Mouse (Mus musculus): ENCODE data around the gene Muc5ac.

Gene Muc5ac

GRCm38 (mm10) chr7:141817355-141818075 is 28.7 kb downstream of the Muc5ac start:
- Histone ChIP-seq H3K4me3 (replicated peaks; ENCODE audit: low read length) (no peak overlapping the region), H3K9me3 (ENCODE audit: low read length) (no peaks in the 10 kb centered on the region; the same call in 1 of the 2 replicates), H3K4me1 (replicated peaks; ENCODE audit: low read depth, low read length) (no peaks in the 10 kb centered on the region), H3K27me3 (ENCODE audit: insufficient read depth, low read length) (no peaks in the 10 kb centered on the region; the same call in 1 of the 2 replicates), H3K36me3 (ENCODE audit: insufficient read depth, low read length) (no peaks in the 10 kb centered on the region)
- TF ChIP-seq NANOG (IDR thresholded peaks at IDR 0.05; ENCODE audit: borderline replicate concordance, low read length) = no peak
- TF ChIP-seq CTCF (conservative IDR thresholded peaks at IDR 0.05; ENCODE audit: low read length) = no peak
- no peak for TF ChIP-seq POU5F1 (IDR thresholded peaks at IDR 0.05; ENCODE audit: borderline replicate concordance, low read length)

- no peaks in the 10 kb centered on the region for H3K4me1 ChIP-seq (replicated peaks; ENCODE audit: low read depth, low read length)
- H3K36me3 ChIP-seq (ENCODE audit: insufficient read depth, low read length) = no peaks in the 10 kb centered on the region
- H3K27me3 ChIP-seq (ENCODE audit: insufficient read depth, low read length) = no peaks in the 10 kb centered on the region; the same call in 1 of the 2 replicates
- TF ChIP-seq NANOG (IDR thresholded peaks at IDR 0.05; ENCODE audit: borderline replicate concordance, low read length) = no peak
- TF ChIP-seq POU5F1 (IDR thresholded peaks at IDR 0.05; ENCODE audit: borderline replicate concordance, low read length) = no peak
- no peak for TF ChIP-seq CTCF (conservative IDR thresholded peaks at IDR 0.05; ENCODE audit: low read length)
- H3K9me3 ChIP-seq (ENCODE audit: low read length) = no peaks in the 10 kb centered on the region; the same call in 1 of the 2 replicates
- H3K4me3 ChIP-seq (replicated peaks; ENCODE audit: low read length) = no peak overlapping the region
Measured at GRCm38 (mm10) chr7:141818267-141818666, 29.5 kb downstream of the Muc5ac start.

GRCm38 (mm10) chr7:141822582-141823261 is 34.0 kb downstream of the Muc5ac start:
- no peak for TF ChIP-seq NANOG (IDR thresholded peaks at IDR 0.05; ENCODE audit: borderline replicate concordance, low read length)
- Histone ChIP-seq H3K9me3 (ENCODE audit: low read length) (no peaks in the 10 kb centered on the region), H3K4me1 (replicated peaks; ENCODE audit: low read depth, low read length) (no peaks in the 10 kb centered on the region), H3K36me3 (ENCODE audit: insufficient read depth, low read length) (no peaks in the 10 kb centered on the region), H3K4me3 (replicated peaks; ENCODE audit: low read length) (no peak overlapping the region), H3K27me3 (ENCODE audit: insufficient read depth, low read length) (no peaks in the 10 kb centered on the region)

GRCm38 (mm10) chr7:141823699-141824098 is 34.9 kb downstream of the Muc5ac start:
- no peak for TF ChIP-seq CTCF (conservative IDR thresholded peaks at IDR 0.05; ENCODE audit: low read length)
- no peak for TF ChIP-seq POU5F1 (IDR thresholded peaks at IDR 0.05; ENCODE audit: borderline replicate concordance, low read length)
- TF ChIP-seq NANOG (IDR thresholded peaks at IDR 0.05; ENCODE audit: borderline replicate concordance, low read length) = no peak
- Histone ChIP-seq H3K4me1 (replicated peaks; ENCODE audit: low read depth, low read length) (no peaks in the 10 kb centered on the region), H3K4me3 (replicated peaks; ENCODE audit: low read length) (no peak overlapping the region), H3K27me3 (ENCODE audit: insufficient read depth, low read length) (no peaks in the 10 kb centered on the region), H3K9me3 (ENCODE audit: low read length) (no peaks in the 10 kb centered on the region), H3K36me3 (ENCODE audit: insufficient read depth, low read length) (no peaks in the 10 kb centered on the region)

GRCm38 (mm10) chr7:141824398-141824797 is 35.6 kb downstream of the Muc5ac start:
- H3K4me1 ChIP-seq (replicated peaks; ENCODE audit: low read depth, low read length) = no peaks in the 10 kb centered on the region
- TF ChIP-seq NANOG (IDR thresholded peaks at IDR 0.05; ENCODE audit: borderline replicate concordance, low read length) (no peak), POU5F1 (IDR thresholded peaks at IDR 0.05; ENCODE audit: borderline replicate concordance, low read length) (no peak), CTCF (conservative IDR thresholded peaks at IDR 0.05; ENCODE audit: low read length) (no peak)
- H3K9me3 ChIP-seq (ENCODE audit: low read length) = no peaks in the 10 kb centered on the region
- no peaks in the 10 kb centered on the region for H3K36me3 ChIP-seq (ENCODE audit: insufficient read depth, low read length)
- H3K4me3 ChIP-seq (replicated peaks; ENCODE audit: low read length) = no peak overlapping the region
- no peaks in the 10 kb centered on the region for H3K27me3 ChIP-seq (ENCODE audit: insufficient read depth, low read length)

GRCm38 (mm10) chr7:141835941-141836340 is 47.2 kb downstream of the Muc5ac start:
- no peak overlapping the region for H3K4me3 ChIP-seq (replicated peaks; ENCODE audit: low read length)
- H3K36me3 ChIP-seq (ENCODE audit: insufficient read depth, low read length) = no peaks in the 10 kb centered on the region
- H3K9me3 ChIP-seq (ENCODE audit: low read length) = no peaks in the 10 kb centered on the region
- no peaks in the 10 kb centered on the region for H3K4me1 ChIP-seq (replicated peaks; ENCODE audit: low read depth, low read length)
- TF ChIP-seq POU5F1 (IDR thresholded peaks at IDR 0.05; ENCODE audit: borderline replicate concordance, low read length) = no peak
- no peaks in the 10 kb centered on the region for H3K27me3 ChIP-seq (ENCODE audit: insufficient read depth, low read length)

- H3K36me3 ChIP-seq (ENCODE audit: insufficient read depth, low read length) = no peaks in the 10 kb centered on the region
- H3K9me3 ChIP-seq (ENCODE audit: low read length) = no peaks in the 10 kb centered on the region
- H3K4me1 ChIP-seq (replicated peaks; ENCODE audit: low read depth, low read length) = no peaks in the 10 kb centered on the region
- no peaks in the 10 kb centered on the region for H3K27me3 ChIP-seq (ENCODE audit: insufficient read depth, low read length)
- TF ChIP-seq CTCF (conservative IDR thresholded peaks at IDR 0.05; ENCODE audit: low read length) (no peak), NANOG (IDR thresholded peaks at IDR 0.05; ENCODE audit: borderline replicate concordance, low read length) (no peak), POU5F1 (IDR thresholded peaks at IDR 0.05; ENCODE audit: borderline replicate concordance, low read length) (no peak)
- H3K4me3 ChIP-seq (replicated peaks; ENCODE audit: low read length) = no peak overlapping the region
Measured at GRCm38 (mm10) chr7:141836423-141836822, 47.7 kb downstream of the Muc5ac start.

- no peaks in the 10 kb centered on the region; the same call in 1 of the 2 replicates for H3K27me3 ChIP-seq (ENCODE audit: insufficient read depth, low read length)
- TF ChIP-seq POU5F1 (IDR thresholded peaks at IDR 0.05; ENCODE audit: borderline replicate concordance, low read length) (no peak), CTCF (conservative IDR thresholded peaks at IDR 0.05; ENCODE audit: low read length) (no peak), NANOG (IDR thresholded peaks at IDR 0.05; ENCODE audit: borderline replicate concordance, low read length) (no peak)
Measured at GRCm38 (mm10) chr7:141838779-141839178, 50.0 kb downstream of the Muc5ac start, which contains the start of gene Muc5b. Gene Muc5b, plus strand, starts transcription at chr7:141839070.

More at GRCm38 (mm10) chr7:141838779-141839178, 50.0 kb downstream of the Muc5ac start, which contains the start of gene Muc5b:
- Histone ChIP-seq H3K4me3 (replicated peaks; ENCODE audit: low read length) (no peak within 1 kb of the TSS), H3K9me3 (ENCODE audit: low read length) (no peaks in the 10 kb centered on the region), H3K4me1 (replicated peaks; ENCODE audit: low read depth, low read length) (no peaks in the 10 kb centered on the region), H3K36me3 (ENCODE audit: insufficient read depth, low read length) (no peaks in the 10 kb centered on the region)
